In genomic region chr8:9342998-9343397, GRCm38 (mm10) we compare ENCODE assay signal across 25 mouse cellular contexts.
DNase-seq lines count a peak whose midpoint lies in the region; ATAC-seq and TF ChIP-seq lines count a peak whose summit lies in the region.
"Had no signal": no experiment of that assay in that cellular context is flagged by ENCODE, and none has a peak within 500 bp of the region (broad histone marks: within the 10 kb centered on the region; RNA-seq: fewer than 3 reads in every experiment).

No protein-coding gene starts in this region.

- no peaks in the 10 kb centered on the region for H3K9me3 ChIP-seq in forebrain, embryonic 15.5 days
- no peaks in the 10 kb centered on the region for H3K9me3 ChIP-seq in forebrain, embryonic 12.5 days
- no peaks in the 10 kb centered on the region for H3K9me3 ChIP-seq in midbrain, embryonic 10.5 days (replicated peaks)
- H3K9me3 ChIP-seq in midbrain, postnatal 0 days (ENCODE audit: low read length): no peaks in the 10 kb centered on the region
- H3K9me3 ChIP-seq: embryonic facial prominence, embryonic 12.5 days; embryonic facial prominence, embryonic 15.5 days; heart, embryonic 10.5 days; heart, embryonic 13.5 days; hindbrain, embryonic 12.5 days; hindbrain, embryonic 15.5 days; intestine, embryonic 15.5 days had no signal

- ATAC-seq in forebrain, embryonic 15.5 days (replicated peaks): 0 out of 2 replicates have a peak, but pooled peaks have one; percentile 48
- ATAC-seq in forebrain, embryonic 12.5 days (ENCODE audit: low FRiP score): no peak
- no peak for ATAC-seq in midbrain, postnatal 0 days (ENCODE audit: low FRiP score)
- ATAC-seq: forebrain, embryonic 14.5 days had no signal

- TF ChIP-seq CTCF in midbrain, postnatal 0 days (IDR thresholded peaks at IDR 0.05): no peak

- H3K4me3 ChIP-seq in forebrain, embryonic 15.5 days: no peak overlapping the region
- H3K4me3 ChIP-seq in forebrain, embryonic 12.5 days (replicated peaks): no peak overlapping the region
- H3K4me3 ChIP-seq in midbrain, embryonic 10.5 days: no peak overlapping the region
- H3K4me3 ChIP-seq in midbrain, postnatal 0 days (ENCODE audit: low read depth, low read length): no peak overlapping the region
- H3K4me3 ChIP-seq: embryonic facial prominence, embryonic 12.5 days; embryonic facial prominence, embryonic 15.5 days; gastrocnemius, adult 2 months; heart, embryonic 10.5 days; heart, embryonic 13.5 days; hindbrain, embryonic 12.5 days; hindbrain, embryonic 15.5 days; intestine, embryonic 15.5 days had no signal

- no peak overlapping the region for H3K9ac ChIP-seq in forebrain, embryonic 15.5 days (replicated peaks)
- H3K9ac ChIP-seq in forebrain, embryonic 12.5 days: no peak overlapping the region
- H3K9ac ChIP-seq in midbrain, postnatal 0 days (replicated peaks; ENCODE audit: low read length, poor library complexity, severe bottlenecking): no peak overlapping the region
- H3K9ac ChIP-seq: embryonic facial prominence, embryonic 12.5 days; embryonic facial prominence, embryonic 15.5 days; heart, embryonic 13.5 days; hindbrain, embryonic 12.5 days; hindbrain, embryonic 15.5 days; intestine, embryonic 15.5 days had no signal

- H3K36me3 ChIP-seq in forebrain, embryonic 15.5 days: no peaks in the 10 kb centered on the region
- no peaks in the 10 kb centered on the region for H3K36me3 ChIP-seq in forebrain, embryonic 12.5 days (replicated peaks)
- no peaks in the 10 kb centered on the region for H3K36me3 ChIP-seq in midbrain, embryonic 10.5 days
- H3K36me3 ChIP-seq in midbrain, postnatal 0 days (ENCODE audit: insufficient read depth, low read length): no peaks in the 10 kb centered on the region
- H3K36me3 ChIP-seq: embryonic facial prominence, embryonic 12.5 days; embryonic facial prominence, embryonic 15.5 days; heart, embryonic 10.5 days; heart, embryonic 13.5 days; hindbrain, embryonic 12.5 days; hindbrain, embryonic 15.5 days; intestine, embryonic 15.5 days had no signal

- 0 out of 2 replicates have a peak, but pooled peaks cover 3% of the 10 kb centered on the region for H3K4me1 ChIP-seq in forebrain, embryonic 15.5 days
- H3K4me1 ChIP-seq in forebrain, embryonic 12.5 days: peaks cover 13% of the 10 kb centered on the region; the same call in 1 of the 2 replicates
- peaks cover 9% of the 10 kb centered on the region for H3K4me1 ChIP-seq in midbrain, embryonic 10.5 days
- no peaks in the 10 kb centered on the region for H3K4me1 ChIP-seq in midbrain, postnatal 0 days (ENCODE audit: insufficient read depth, low read length)
- H3K4me1 ChIP-seq: embryonic facial prominence, embryonic 12.5 days; embryonic facial prominence, embryonic 15.5 days; heart, embryonic 10.5 days; heart, embryonic 13.5 days; hindbrain, embryonic 12.5 days; intestine, embryonic 15.5 days had no signal

- no peak overlapping the region for H3K4me2 ChIP-seq in forebrain, embryonic 15.5 days (replicated peaks)
- H3K4me2 ChIP-seq in forebrain, embryonic 12.5 days: no peak overlapping the region
- H3K4me2 ChIP-seq in midbrain, postnatal 0 days (ENCODE audit: low read depth, low read length, poor library complexity, severe bottlenecking): no peak overlapping the region
- H3K4me2 ChIP-seq: embryonic facial prominence, embryonic 12.5 days; embryonic facial prominence, embryonic 15.5 days; heart, embryonic 13.5 days; hindbrain, embryonic 12.5 days; hindbrain, embryonic 15.5 days had no signal

- H3K27me3 ChIP-seq in forebrain, embryonic 15.5 days: no peaks in the 10 kb centered on the region
- no peaks in the 10 kb centered on the region for H3K27me3 ChIP-seq in forebrain, embryonic 12.5 days
- H3K27me3 ChIP-seq in midbrain, embryonic 10.5 days (ENCODE audit: low read depth, poor library complexity, severe bottlenecking): no peaks in the 10 kb centered on the region
- no peaks in the 10 kb centered on the region for H3K27me3 ChIP-seq in midbrain, postnatal 0 days (ENCODE audit: insufficient read depth, low read length)
- H3K27me3 ChIP-seq: embryonic facial prominence, embryonic 12.5 days; embryonic facial prominence, embryonic 15.5 days; heart, embryonic 13.5 days; hindbrain, embryonic 12.5 days; hindbrain, embryonic 15.5 days; intestine, embryonic 15.5 days had no signal

- 71% methylated on average over 9 of the region's 9 CpGs for WGBS in forebrain, embryonic 15.5 days
- 86% methylated on average over 9 of the region's 9 CpGs for WGBS in forebrain, embryonic 12.5 days
- 84% methylated on average over 9 of the region's 9 CpGs for WGBS in midbrain, embryonic 10.5 days
- WGBS in midbrain, postnatal 0 days: 80% methylated on average over 9 of the region's 9 CpGs

- peak; percentile 42 for DNase-seq in heart, adult 11 months
- no peak for DNase-seq in heart, adult 9 months (ENCODE audit: low spot score in 2 of 2)
- DNase-seq in midbrain, embryonic 10.5 days (ENCODE audit: low spot score): no peak
- no peak for DNase-seq in midbrain, postnatal 0 days (ENCODE audit: low spot score)
- DNase-seq: adrenal gland, postnatal 10 days; adrenal gland, postnatal 36 days; cerebellum, adult 11 months; cerebellum, adult 9-11 months; cerebellum, postnatal 25 days; gastrocnemius, adult 2 months; gastrocnemius, postnatal 14 days; heart, adult 18-20 months; heart, postnatal 14 days; heart, postnatal 4 days; kidney, adult 11 months had no signal

- H3K27ac ChIP-seq in forebrain, embryonic 15.5 days (replicated peaks): no peak overlapping the region
- H3K27ac ChIP-seq in forebrain, embryonic 12.5 days: no peak overlapping the region
- 0 out of 2 replicates have a peak overlapping the region, but pooled peaks have one; percentile 13 for H3K27ac ChIP-seq in midbrain, embryonic 10.5 days (replicated peaks)
- no peak overlapping the region for H3K27ac ChIP-seq in midbrain, postnatal 0 days (ENCODE audit: low read depth, low read length)
- H3K27ac ChIP-seq: embryonic facial prominence, embryonic 12.5 days; embryonic facial prominence, embryonic 15.5 days; gastrocnemius, adult 2 months; heart, embryonic 10.5 days; heart, embryonic 13.5 days; hindbrain, embryonic 12.5 days; hindbrain, embryonic 15.5 days; intestine, embryonic 15.5 days had no signal
